In genomic region chr5:139791227-139792158, GRCm38 (mm10) we compare ENCODE assay signal across 8 mouse cellular contexts. TPM values are rescaled to one million over a fixed set of nuclear protein-coding genes. Genes with fewer than 3 reads are reported as not detected.
DNase-seq lines count a peak whose midpoint lies in the region; ATAC-seq and TF ChIP-seq lines count a peak whose summit lies in the region.

Mafk (plus strand) TSS chr5:139791513.

- H3K4me2 ChIP-seq in kidney, embryonic 15.5 days, result peak within 1 kb of the TSS; percentile 100

- no peaks in the 10 kb centered on the region for H3K36me3 ChIP-seq in heart, embryonic 10.5 days
- no peaks in the 10 kb centered on the region for H3K36me3 ChIP-seq in kidney, embryonic 15.5 days

- TF ChIP-seq POLR2A in bone marrow macrophage, adult 2 months (IDR thresholded peaks at IDR 0.05; ENCODE audit: borderline replicate concordance, low read depth, low read length), result 0 out of 2 replicates have a peak, but pooled peaks have one; percentile 25
- TF ChIP-seq POLR2A in embryonic fibroblast, embryonic 13.5 days (IDR thresholded peaks at IDR 0.05; ENCODE audit: low read depth, low read length), result peak; percentile 87

- H3K27me3 ChIP-seq in heart, embryonic 10.5 days (ENCODE audit: insufficient read depth, poor library complexity, severe bottlenecking), result no peaks in the 10 kb centered on the region; the same call in 1 of the 2 replicates
- H3K27me3 ChIP-seq in kidney, embryonic 15.5 days, result no peaks in the 10 kb centered on the region

- peak within 1 kb of the TSS; percentile 76 for H3K27ac ChIP-seq in bone marrow macrophage, adult 2 months (ENCODE audit: insufficient read depth, low read depth, low read length)
- peak within 1 kb of the TSS; percentile 90; the same call in 1 of the 2 replicates for H3K27ac ChIP-seq in embryonic fibroblast, embryonic 13.5 days (ENCODE audit: insufficient read depth, low read length)
- peak within 1 kb of the TSS; percentile 93 for H3K27ac ChIP-seq in heart, embryonic 10.5 days
- H3K27ac ChIP-seq in kidney, embryonic 15.5 days, result peak within 1 kb of the TSS; percentile 82

- under 1% methylated on average over 92 of the region's 92 CpGs for WGBS in heart, embryonic 10.5 days
- under 1% methylated on average over 92 of the region's 92 CpGs for WGBS in kidney, embryonic 15.5 days

- peak within 1 kb of the TSS; percentile 72 for H3K9ac ChIP-seq in kidney, embryonic 15.5 days

- TF ChIP-seq CTCF in bone marrow macrophage, adult 2 months (IDR thresholded peaks at IDR 0.05; ENCODE audit: low read depth, low read length), result no peak
- no peak for TF ChIP-seq CTCF in embryonic fibroblast, embryonic 13.5 days (IDR thresholded peaks at IDR 0.05; ENCODE audit: borderline replicate concordance, insufficient read depth, low read length)

- peak; percentile 90 for ATAC-seq in kidney, embryonic 15.5 days (replicated peaks; ENCODE audit: low FRiP score)
- peak; percentile 81 for ATAC-seq in monocyte, adult 5-6 weeks (replicated peaks; ENCODE audit: insufficient number of reproducible peaks, low FRiP score, low TSS enrichment, poor library complexity, severe bottlenecking)

- peak within 1 kb of the TSS; percentile 93 for H3K4me3 ChIP-seq in bone marrow macrophage, adult 2 months (ENCODE audit: insufficient read depth, low read length)
- H3K4me3 ChIP-seq in embryonic fibroblast, embryonic 13.5 days (ENCODE audit: insufficient read depth, low read length), result peak within 1 kb of the TSS; percentile 75
- H3K4me3 ChIP-seq in heart, embryonic 10.5 days, result peak within 1 kb of the TSS; percentile 91
- peak within 1 kb of the TSS; percentile 86 for H3K4me3 ChIP-seq in kidney, embryonic 15.5 days (replicated peaks)

- H3K4me1 ChIP-seq in bone marrow macrophage, adult 2 months (ENCODE audit: control insufficient read depth, insufficient read depth, low read length), result peaks cover 45% of the 10 kb centered on the region
- H3K4me1 ChIP-seq in embryonic fibroblast, embryonic 13.5 days (ENCODE audit: control insufficient read depth, insufficient read depth, low read length), result peaks cover 36% of the 10 kb centered on the region
- peaks cover 53% of the 10 kb centered on the region for H3K4me1 ChIP-seq in heart, embryonic 10.5 days
- peaks cover 47% of the 10 kb centered on the region for H3K4me1 ChIP-seq in kidney, embryonic 15.5 days

- no peaks in the 10 kb centered on the region for H3K9me3 ChIP-seq in heart, embryonic 10.5 days
- no peaks in the 10 kb centered on the region for H3K9me3 ChIP-seq in kidney, embryonic 15.5 days (replicated peaks)

- peak; percentile 99 for DNase-seq in A20 (ENCODE audit: low read depth, low spot score)
- DNase-seq in heart, embryonic 10.5 days (ENCODE audit: low spot score), result peak; percentile 99
- DNase-seq in liver, result peak; percentile 100
- peak; percentile 100 for DNase-seq in spleen, postnatal 4 days (ENCODE audit: low spot score in 2 of 2)

RNA-seq across cellular contexts. Expression of gene Mafk, which starts in this region (rescaled TPM):
- polyA plus RNA-seq in bone marrow macrophage, adult 2 months (2012; ENCODE audit: insufficient read depth, insufficient read length, missing spikeins), result 13.5 and 15.7 TPM in 2 replicates
- polyA plus RNA-seq in embryonic fibroblast, embryonic 13.5 days (2011; ENCODE audit: insufficient read length, low read depth, missing spikeins), result 12.9 and 17.4 TPM in 2 replicates
- polyA plus RNA-seq in heart, embryonic 10.5 days (2016; fragmentation: Nextera tagmentation; extraction: Ambion mirVana), result 20.7 and 25.1 TPM in 2 replicates
- 10.6 and 11.1 TPM in 2 replicates for polyA plus RNA-seq in kidney, embryonic 15.5 days (2015; fragmentation: Nextera tagmentation; extraction: Ambion mirVana)
- 73.5 to 94.4 TPM (median 82.2 TPM) in 3 replicates for total RNA-seq in monocyte, adult 5-6 weeks (2017)

Comparison
In these comparisons a context has a peak if more than half of its experiments do, and no peak if none do; other contexts are left out.
1. Peak in every context shown above with its lines: DNase-seq, ATAC-seq, H3K4me3 ChIP-seq and H3K27ac ChIP-seq.